Mouse (Mus musculus) v-Abl transformed pro-B cells (cell line): ENCODE results near the gene Cdkn1a.

Experiments used
- in situ Hi-C, 2 experiments: fragments of 400-800 bp; cut with MboI; formaldehyde crosslinking; loops; one replicate each; pipeline ENCODE4 v1.15.1; 2025; ENCODE audit not compliant: unreplicated experiment in 2 of 2

Cdkn1a gene

GRCm38 (mm10) chr17:29078519-29079383 lies 12.0 kb upstream of the Cdkn1a start:
- in situ Hi-C loops: no loop called here

GRCm38 (mm10) chr17:29080758-29081617 lies 9.8 kb upstream of the Cdkn1a start:
- in situ Hi-C loops: no loop called here

GRCm38 (mm10) chr17:29081618-29082381 lies 9.0 kb upstream of the Cdkn1a start:
- in situ Hi-C loops: no loop called here

GRCm38 (mm10) chr17:29083586-29083985 lies 7.2 kb upstream of the Cdkn1a start:
- in situ Hi-C loops: no loop called here

GRCm38 (mm10) chr17:29084656-29085055 lies 6.1 kb upstream of the Cdkn1a start:
- in situ Hi-C loops: no loop called here

- in situ Hi-C loops: no loop called here
Observed at GRCm38 (mm10) chr17:29085266-29085665, 5.5 kb upstream of the Cdkn1a start.

GRCm38 (mm10) chr17:29086916-29087315 lies 3.9 kb upstream of the Cdkn1a start:
- in situ Hi-C loops: no loop called here

- in situ Hi-C loops: loop anchor here in 1 of 2 experiments (5.0 kb wide), 1 partner anchor 39 kb away; no protein-coding TSS in a partner anchor
Observed at GRCm38 (mm10) chr17:29091348-29091944, 670 bp downstream of the Cdkn1a start.

- in situ Hi-C loops: loop anchor here in 1 of 2 experiments (5.0 kb wide), 1 partner anchor 40 kb away; no protein-coding TSS in a partner anchor
Observed at GRCm38 (mm10) chr17:29092497-29092896, 1.7 kb downstream of the Cdkn1a start.

- in situ Hi-C loops: loop anchor here in 1 of 2 experiments (5.0 kb wide), 1 partner anchor 41 kb away; no protein-coding TSS in a partner anchor
Observed at GRCm38 (mm10) chr17:29093110-29093952, 2.6 kb downstream of the Cdkn1a start.

GRCm38 (mm10) chr17:29093961-29094309 lies 3.2 kb downstream of the Cdkn1a start:
- in situ Hi-C loops: loop anchor here in 1 of 2 experiments (5.0 kb wide), 1 partner anchor 42 kb away; no protein-coding TSS in a partner anchor

- in situ Hi-C loops: loop anchor here (5.0 kb wide), 5 partner anchors 42 to 153 kb away; no protein-coding TSS in a partner anchor
Observed at GRCm38 (mm10) chr17:29094310-29095181, 3.8 kb downstream of the Cdkn1a start.

GRCm38 (mm10) chr17:29095201-29095733 lies 4.5 kb downstream of the Cdkn1a start:
- in situ Hi-C loops: loop anchor here (5.0 kb wide), 4 partner anchors 48 to 152 kb away; no protein-coding TSS in a partner anchor

- in situ Hi-C loops: loop anchor here (5.0 kb wide), 4 partner anchors 49 to 151 kb away; no protein-coding TSS in a partner anchor
Observed at GRCm38 (mm10) chr17:29096245-29096644, 5.5 kb downstream of the Cdkn1a start.

GRCm38 (mm10) chr17:29096851-29097561 lies 6.2 kb downstream of the Cdkn1a start:
- in situ Hi-C loops: loop anchor here (5.0 kb wide), 4 partner anchors 50 to 150 kb away; no protein-coding TSS in a partner anchor

- in situ Hi-C loops: loop anchor here (5.0 kb wide), 4 partner anchors 51 to 149 kb away; no protein-coding TSS in a partner anchor
Observed at GRCm38 (mm10) chr17:29098291-29098690, 7.5 kb downstream of the Cdkn1a start.

GRCm38 (mm10) chr17:29099076-29099475 lies 8.3 kb downstream of the Cdkn1a start:
- in situ Hi-C loops: loop anchor here (5.0 kb wide), 4 partner anchors 52 to 148 kb away; no protein-coding TSS in a partner anchor
